Mouse (Mus musculus) stomach, embryonic 15.5 days (tissue): ENCODE measurements at regions not wholly inside any gene's neighbourhood (a gene's known extent, or its start where the extent isn't known, plus 50 kb on each side); places are given as distances from the start of the nearest gene placed in this dataset.

Source experiments
- ATAC-seq: fragments of 200-750 bp; cut with Nextera tagmentation; 2 replicates; pipeline ENCODE4 v1.8.0; 2017; ENCODE audit warnings: low read depth, moderate number of reproducible peaks, moderate TSS enrichment; ENCODE audit not compliant: insufficient read depth, low FRiP score
- H3K27ac ChIP-seq: fragments of 300-500 bp; sonication (generic); 2 replicates; pipeline ENCODE4 v1.5.1; 2015; ENCODE audit warnings: mild to moderate bottlenecking, inconsistent platforms
- H3K27me3 ChIP-seq: fragments of 300-500 bp; sonication (generic); replicated peaks from 2 replicates; pipeline ENCODE4 v1.6.1; 2015; ENCODE audit warnings: inconsistent platforms
- H3K36me3 ChIP-seq: fragments of 300-500 bp; sonication (generic); 2 replicates; pipeline ENCODE4 v1.6.1; 2015; ENCODE audit warnings: inconsistent platforms
- H3K4me1 ChIP-seq: fragments of 300-500 bp; sonication (generic); 2 replicates; pipeline ENCODE4 v1.6.1; 2015; ENCODE audit warnings: inconsistent platforms
- H3K4me2 ChIP-seq: fragments of 300-500 bp; sonication (generic); 2 replicates; pipeline ENCODE4 v1.6.1; 2015; ENCODE audit warnings: mild to moderate bottlenecking, inconsistent platforms
- H3K4me3 ChIP-seq: fragments of 300-500 bp; sonication (generic); replicated peaks from 2 replicates; pipeline ENCODE4 v1.5.1; 2015; ENCODE audit warnings: inconsistent platforms
- H3K9ac ChIP-seq: fragments of 300-500 bp; sonication (generic); 2 replicates; pipeline ENCODE4 v1.6.1; 2015; ENCODE audit warnings: inconsistent platforms
- H3K9me3 ChIP-seq: fragments of 300-500 bp; sonication (generic); 2 replicates; pipeline ENCODE4 v1.6.1; 2016; ENCODE audit warnings: inconsistent platforms
- WGBS: fragments of 180-500 bp; shearing (Covaris S2); methylation state at CpG from one replicate; pipeline ENCODE4 v1.1.7; 2015; 5-methylcytosine and 5-hydroxymethylcytosine counted together

DNA sequence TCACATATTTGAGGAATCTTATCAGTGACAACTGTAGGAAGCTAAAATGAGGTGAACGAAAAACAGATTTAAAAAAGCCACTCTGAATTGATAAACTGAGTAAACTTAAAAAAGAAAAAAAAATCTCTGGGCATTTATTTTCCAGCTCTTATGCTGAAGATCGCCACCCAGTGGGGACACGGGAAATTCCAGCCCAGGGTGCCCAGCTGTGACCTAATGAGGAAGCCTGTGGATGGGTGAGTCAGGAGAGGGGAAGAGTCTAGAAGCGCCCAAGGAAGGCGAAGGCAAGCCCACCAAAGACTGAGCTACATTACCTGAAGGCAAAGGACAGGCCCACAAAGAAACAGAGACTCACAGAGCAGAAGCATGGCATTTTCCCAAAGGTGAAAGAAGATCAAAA lies 72.7 kb upstream of the Frem2 start:
- no peak overlapping the region for H3K4me3 ChIP-seq
- H3K36me3 ChIP-seq: no peaks in the 10 kb centered on the region
- no peak overlapping the region for H3K9ac ChIP-seq
- WGBS: 25% methylated on average over 5 of the region's 5 CpGs
- H3K27me3 ChIP-seq: no peaks in the 10 kb centered on the region
- ATAC-seq: no peak; the same call in 1 of the 2 replicates
- no peak overlapping the region for H3K27ac ChIP-seq
- no peaks in the 10 kb centered on the region for H3K9me3 ChIP-seq
- peaks cover 4% of the 10 kb centered on the region; the same call in 1 of the 2 replicates for H3K4me1 ChIP-seq
- H3K4me2 ChIP-seq: peak overlapping the region; percentile 20; the same call in 1 of the 2 replicates

DNA sequence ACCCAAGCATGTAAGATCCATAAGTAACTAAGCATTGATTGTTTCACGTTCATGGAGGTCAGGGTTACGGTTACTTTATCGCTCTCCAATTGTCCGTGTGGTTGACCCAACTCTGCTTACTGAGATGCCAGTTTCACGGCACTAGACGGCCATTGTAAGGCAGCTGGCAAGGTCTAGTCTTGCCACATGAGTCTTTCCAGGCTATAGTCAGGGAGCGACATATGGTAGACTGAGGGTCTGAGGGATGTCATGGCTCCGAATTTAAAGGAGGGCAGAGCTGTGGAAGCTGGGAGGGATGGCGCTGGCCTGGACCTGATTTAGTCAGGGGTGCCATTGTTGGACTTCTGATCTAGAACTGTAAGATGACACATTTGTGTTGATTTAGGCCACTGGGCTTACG lies 72.0 kb upstream of the Frem2 start:
- no peak for ATAC-seq
- no peaks in the 10 kb centered on the region for H3K9me3 ChIP-seq
- no peaks in the 10 kb centered on the region for H3K27me3 ChIP-seq
- no peaks in the 10 kb centered on the region for H3K36me3 ChIP-seq
- no peak overlapping the region for H3K9ac ChIP-seq
- WGBS: 95% methylated on average over 10 of the region's 10 CpGs
- H3K4me1 ChIP-seq: peaks cover 4% of the 10 kb centered on the region; the same call in 1 of the 2 replicates
- no peak overlapping the region for H3K27ac ChIP-seq
- H3K4me3 ChIP-seq: no peak overlapping the region
- no peak overlapping the region for H3K4me2 ChIP-seq

- Histone ChIP-seq H3K27ac (no peak overlapping the region), H3K4me2 (no peak overlapping the region), H3K9me3 (no peaks in the 10 kb centered on the region), H3K36me3 (no peaks in the 10 kb centered on the region), H3K4me3 (no peak overlapping the region), H3K9ac (no peak overlapping the region), H3K27me3 (no peaks in the 10 kb centered on the region), H3K4me1 (peaks cover 4% of the 10 kb centered on the region; the same call in 1 of the 2 replicates)
- WGBS: 76% methylated on average over 1 of the region's 1 CpGs
- ATAC-seq: no peak
These were observed 70.6 kb upstream of the Frem2 start for GRCm38 (mm10) chr3:53727737-53728136.

DNA sequence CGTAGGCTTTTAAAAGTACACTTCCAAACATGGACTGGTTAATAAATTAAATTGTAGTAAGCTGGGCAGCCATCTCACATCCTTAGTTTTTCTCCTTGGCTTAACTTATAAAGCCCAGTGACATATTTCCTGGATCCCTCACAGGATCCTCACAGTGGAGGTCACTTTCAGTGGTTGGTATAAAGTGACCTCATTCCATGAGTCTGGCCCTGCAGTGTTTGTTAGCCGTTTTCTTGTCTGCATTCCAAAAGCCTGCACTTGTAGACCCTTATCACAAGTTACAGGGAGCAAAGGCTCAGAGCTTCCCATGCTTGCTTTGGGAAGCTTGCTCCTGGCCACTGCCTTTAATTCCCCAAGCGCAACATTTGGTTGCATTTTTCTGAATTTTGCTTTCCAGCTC lies 49.9 kb upstream of the Frem2 start:
- Histone ChIP-seq H3K27ac (no peak overlapping the region), H3K4me1 (no peaks in the 10 kb centered on the region), H3K9me3 (no peaks in the 10 kb centered on the region), H3K27me3 (no peaks in the 10 kb centered on the region), H3K36me3 (no peaks in the 10 kb centered on the region), H3K9ac (no peak overlapping the region), H3K4me2 (no peak overlapping the region), H3K4me3 (no peak overlapping the region)
- WGBS: 56% methylated on average over 3 of the region's 3 CpGs
- ATAC-seq: no peak
